Mouse (Mus musculus) olfactory bulb, adult 2 months (tissue): Measurements from ENCODE around the gene Creld1. TPM values are rescaled to one million over a fixed set of nuclear protein-coding genes. Genes with fewer than 3 reads are reported as not detected.
A peak's percentile ranks its signal among the peaks of the same experiment; 100 is the strongest.

Experiments used
- H3K27ac ChIP-seq: fragments of 200-500 bp; 2 replicates; pipeline ENCODE4 v1.5.1; 2012; ENCODE audit warnings: low read depth, low read length; ENCODE audit not compliant: insufficient read depth
- H3K4me1 ChIP-seq: fragments of 200-500 bp; 2 replicates; pipeline ENCODE4 v1.6.1; 2012; ENCODE audit warnings: low read length; ENCODE audit not compliant: control insufficient read depth, insufficient read depth
- H3K4me3 ChIP-seq: fragments of 200-500 bp; 2 replicates; pipeline ENCODE4 v1.5.1; 2012; ENCODE audit warnings: mild to moderate bottlenecking, low read depth, low read length, moderate library complexity; ENCODE audit not compliant: insufficient read depth
- CTCF ChIP-seq: fragments of 200-500 bp; IDR thresholded peaks from 2 replicates; pipeline ENCODE4 v1.5.1; 2012; ENCODE audit warnings: low read depth, mild to moderate bottlenecking, low read length, moderate library complexity; ENCODE audit not compliant: insufficient read depth
- POLR2A ChIP-seq: fragments of 200-500 bp; IDR thresholded peaks from 2 replicates; pipeline ENCODE4 v1.6.1; 2012; ENCODE audit warnings: mild to moderate bottlenecking, low read depth, low read length, moderate library complexity; ENCODE audit not compliant: insufficient read depth
- WGBS: fragments of 180-500 bp; shearing (Covaris S2); methylation state at CpG from one replicate; pipeline ENCODE4 v1.1.7; 2018; 5-methylcytosine and 5-hydroxymethylcytosine counted together
- polyA plus RNA-seq: library from polyadenylated mRNA; stranded (reverse); fragments of >200 nt; gene quantifications from 2 replicates; pipeline ENCODE4 v1.2.4, GENCODE M21; 2012; ENCODE audit warnings: low replicate concordance; ENCODE audit not compliant: missing spikeins, insufficient read depth, insufficient read length

Gene Creld1
- not detected in 2 replicates for polyA plus RNA-seq

- Histone ChIP-seq H3K4me3 (peak within 1 kb of the TSS; percentile 82), H3K27ac (peak within 1 kb of the TSS; percentile 93), H3K4me1 (peaks cover 32% of the 10 kb centered on the region)
- no peak for TF ChIP-seq CTCF
- TF ChIP-seq POLR2A: no peak; the same call in 1 of the 2 replicates
- under 1% methylated on average over 26 of the region's 26 CpGs for WGBS
Measured at GRCm38 (mm10) chr6:113483100-113483615, at the start of gene Creld1. Creld1 (plus strand) TSS chr6:113483297.

GRCm38 (mm10) chr6:113433661-113434060, 49.4 kb upstream of the Creld1 start:
- no peak for TF ChIP-seq CTCF
- no peak for TF ChIP-seq POLR2A
- 81% methylated on average over 3 of the region's 3 CpGs for WGBS
- Histone ChIP-seq H3K4me1 (0 out of 2 replicates have a peak, but pooled peaks cover 2% of the 10 kb centered on the region), H3K4me3 (no peak overlapping the region), H3K27ac (no peak overlapping the region)

- no peak overlapping the region for H3K4me3 ChIP-seq
- WGBS: 77% methylated on average over 7 of the region's 7 CpGs
- 0 out of 2 replicates have a peak, but pooled peaks cover 2% of the 10 kb centered on the region for H3K4me1 ChIP-seq
- TF ChIP-seq CTCF: no peak
- no peak for TF ChIP-seq POLR2A
- H3K27ac ChIP-seq: no peak overlapping the region
Measured at GRCm38 (mm10) chr6:113434691-113435090, 48.4 kb upstream of the Creld1 start.

GRCm38 (mm10) chr6:113435664-113436205, 47.4 kb upstream of the Creld1 start, which contains the start of gene Cidec:
Cidec (minus strand) TSS chr6:113435760.
- TF ChIP-seq CTCF (no peak), POLR2A (no peak)
- no peak within 1 kb of the TSS for H3K4me3 ChIP-seq
- WGBS: 85% methylated on average over 9 of the region's 9 CpGs
- H3K4me1 ChIP-seq: 0 out of 2 replicates have a peak, but pooled peaks cover 2% of the 10 kb centered on the region
- no peak within 1 kb of the TSS for H3K27ac ChIP-seq

GRCm38 (mm10) chr6:113437135-113437534, 46.0 kb upstream of the Creld1 start:
- no peak overlapping the region for H3K27ac ChIP-seq
- no peak for TF ChIP-seq POLR2A
- no peak for TF ChIP-seq CTCF
- H3K4me1 ChIP-seq: 0 out of 2 replicates have a peak, but pooled peaks cover under 1% of the 10 kb centered on the region
- WGBS: 82% methylated on average over 12 of the region's 12 CpGs
- no peak overlapping the region for H3K4me3 ChIP-seq

- Histone ChIP-seq H3K27ac (no peak overlapping the region), H3K4me3 (no peak overlapping the region), H3K4me1 (peaks cover 4% of the 10 kb centered on the region; the same call in 1 of the 2 replicates)
- TF ChIP-seq CTCF (no peak), POLR2A (no peak)
- 70% methylated on average over 12 of the region's 12 CpGs for WGBS
Measured at GRCm38 (mm10) chr6:113438721-113439430, 44.2 kb upstream of the Creld1 start.

- Histone ChIP-seq H3K27ac (no peak overlapping the region), H3K4me1 (peaks cover 4% of the 10 kb centered on the region; the same call in 1 of the 2 replicates), H3K4me3 (no peak overlapping the region)
- TF ChIP-seq CTCF (no peak), POLR2A (no peak)
- WGBS: 87% methylated on average over 3 of the region's 3 CpGs
Measured at GRCm38 (mm10) chr6:113440686-113441085, 42.4 kb upstream of the Creld1 start.

GRCm38 (mm10) chr6:113441147-113441680, 41.9 kb upstream of the Creld1 start:
- no peak overlapping the region for H3K4me3 ChIP-seq
- TF ChIP-seq POLR2A (no peak), CTCF (no peak)
- WGBS: 49% methylated on average over 7 of the region's 7 CpGs
- H3K4me1 ChIP-seq: peaks cover 4% of the 10 kb centered on the region; the same call in 1 of the 2 replicates
- no peak overlapping the region for H3K27ac ChIP-seq
